Mouse (Mus musculus): ENCODE results near the gene Mbd4. TPM values are rescaled to one million over a fixed set of nuclear protein-coding genes. Genes with fewer than 3 reads are reported as not detected.

Mbd4 gene
- total and polyA plus RNA-seq, 3 experiments = 6.4 to 10.1 TPM; not detected in 1

DNA sequence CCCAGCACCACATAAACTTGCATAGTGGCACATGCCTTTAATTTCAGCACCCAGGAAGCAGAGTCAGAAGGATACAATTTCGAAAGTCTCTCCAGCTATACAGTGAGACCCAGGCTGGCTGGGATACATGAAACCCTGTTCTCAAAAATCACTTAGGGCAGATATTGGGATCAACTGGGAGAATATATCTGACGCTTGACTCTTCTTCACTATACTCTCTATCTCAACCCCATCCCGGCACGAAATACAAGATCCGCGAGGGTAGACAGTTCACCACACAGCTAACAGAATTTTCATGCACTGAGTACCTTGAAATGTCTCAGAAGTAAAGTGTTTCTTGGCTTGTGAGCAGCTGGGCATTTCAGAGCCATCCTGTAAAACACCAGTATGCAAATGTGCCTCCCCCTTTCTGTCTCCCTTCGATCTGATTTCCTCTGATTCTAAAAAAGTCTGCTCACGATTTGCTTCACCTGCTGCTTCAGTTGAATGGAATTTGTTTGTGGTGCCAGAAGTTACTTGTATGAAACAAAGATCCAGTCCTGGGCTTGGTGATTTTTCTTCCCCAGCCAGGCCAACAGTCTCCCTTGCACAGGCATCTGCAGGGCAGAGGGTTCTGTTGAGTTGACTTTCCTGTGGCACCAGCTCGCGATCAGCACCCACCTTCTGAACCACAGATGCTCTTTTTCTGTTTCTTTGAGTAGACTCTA is 4.4 kb downstream of the Mbd4 start:
- no peak overlapping the region for H3K27ac ChIP-seq (ENCODE audit: control insufficient read depth, low read depth, low read length)
- peaks cover 6 to 9% of the 10 kb centered on the region in 2 experiments for H3K4me1 ChIP-seq (ENCODE audit: control insufficient read depth in 1 of 2, insufficient read depth in 2 of 2, low read length in 2 of 2)

GRCm38 (mm10) chr6:115846640-115847411 is 6.3 kb downstream of the Mbd4 start:
- Histone ChIP-seq H3K36me3 (ENCODE audit: control insufficient read depth in 1 of 2, insufficient read depth in 2 of 2, low read length in 2 of 2) (peaks cover 3 to 24% of the 10 kb centered on the region in 2 experiments; a peak in 2 of 4 replicates), H3K4me3 (ENCODE audit: control insufficient read depth in 1 of 2, insufficient read depth in 1 of 2, low read depth in 2 of 2, low read length in 2 of 2) (no peak overlapping the region; a peak in 1 of 4 replicates), H3K9ac (ENCODE audit: control insufficient read depth, low read depth, low read length, poor library complexity, severe bottlenecking) (peak overlapping the region; percentile 27; the same call in 1 of the 2 replicates), H3K27ac (ENCODE audit: control insufficient read depth, low read depth, low read length) (peak overlapping the region; percentile 37; the same call in 1 of the 2 replicates), H3K79me2 (ENCODE audit: control insufficient read depth, insufficient read depth, low read length, poor library complexity) (peaks cover 4% of the 10 kb centered on the region), H3K9me3 (replicated peaks; ENCODE audit: insufficient read depth, low read length) (no peaks in the 10 kb centered on the region), H3K4me1 (ENCODE audit: control insufficient read depth in 1 of 2, insufficient read depth in 2 of 2, low read length in 2 of 2) (peaks cover 6% of the 10 kb centered on the region in 2 experiments), H3K27me3 (ENCODE audit: control insufficient read depth in 1 of 2, insufficient read depth in 2 of 2, low read length in 2 of 2) (no peaks in the 10 kb centered on the region)
- DNase-seq (ENCODE audit: low read depth, low spot score) = peak; percentile 86
- no peak for TF ChIP-seq CHD1 (IDR thresholded peaks at IDR 0.05; ENCODE audit: low read depth, low read length)
- TF ChIP-seq USF2 (IDR thresholded peaks at IDR 0.05; ENCODE audit: borderline replicate concordance in 1 of 2, insufficient read depth in 1 of 2, low read depth in 1 of 2, low read length in 2 of 2) = no peak
- TF ChIP-seq ZNF384 (IDR thresholded peaks at IDR 0.05; ENCODE audit: low read depth, low read length) = no peak
- no peak for TF ChIP-seq E2F4 (IDR thresholded peaks at IDR 0.05; ENCODE audit: borderline replicate concordance, low read depth, low read length)
- peak; percentile 24; a peak in 1 of 4 replicates for TF ChIP-seq EP300 (IDR thresholded peaks at IDR 0.05; ENCODE audit: low read depth in 1 of 2, low read length in 2 of 2)
- TF ChIP-seq JUND (IDR thresholded peaks at IDR 0.05; ENCODE audit: low read depth, low read length) = no peak
- 0 out of 2 replicates have a peak, but pooled peaks have one; percentile 48 for TF ChIP-seq HCFC1 (IDR thresholded peaks at IDR 0.05; ENCODE audit: low read depth, low read length)
- TF ChIP-seq SMC3 (IDR thresholded peaks at IDR 0.05; ENCODE audit: low read depth, low read length) = peak; percentile 63
- no peak for TF ChIP-seq MAFK (IDR thresholded peaks at IDR 0.05; ENCODE audit: borderline replicate concordance, low read depth, low read length)
- TF ChIP-seq GABPA (IDR thresholded peaks at IDR 0.05; ENCODE audit: low read depth, low read length) = no peak
- no peak for TF ChIP-seq POLR2AphosphoS5 (IDR thresholded peaks at IDR 0.05; ENCODE audit: borderline replicate concordance, low read depth, low read length)
- no peak for TF ChIP-seq POLR2AphosphoS2 (IDR thresholded peaks at IDR 0.05; ENCODE audit: low read length)
- TF ChIP-seq TAL1 (IDR thresholded peaks at IDR 0.05; ENCODE audit: low read length) = no peak
- TF ChIP-seq UBTF (IDR thresholded peaks at IDR 0.05; ENCODE audit: borderline replicate concordance, insufficient read depth, low read depth, low read length) = no peak
- TF ChIP-seq KAT2A (conservative IDR thresholded peaks at IDR 0.05; ENCODE audit: low read depth, low read length) = no peak
- peak; percentile 30; the same call in 1 of the 2 replicates for TF ChIP-seq ZC3H11A (IDR thresholded peaks at IDR 0.05; ENCODE audit: low read depth, low read length)
- peak; percentile 37; the same call in 1 of the 2 replicates for TF ChIP-seq MAZ (IDR thresholded peaks at IDR 0.05; ENCODE audit: low read depth, low read length)
- TF ChIP-seq RCOR1 (IDR thresholded peaks at IDR 0.05; ENCODE audit: low read depth, low read length) = no peak
- TF ChIP-seq MYB (IDR thresholded peaks at IDR 0.05; ENCODE audit: low read depth, low read length) = no peak
- TF ChIP-seq MAX (IDR thresholded peaks at IDR 0.05; ENCODE audit: low read length) = peak; percentile 57; the same call in 1 of the 2 replicates
- TF ChIP-seq CTCF (IDR thresholded peaks at IDR 0.05 in 2 of 3, conservative IDR thresholded peaks at IDR 0.05 in 1 of 3; ENCODE audit: control insufficient read depth in 1 of 3, insufficient read depth in 1 of 3, low read depth in 2 of 3, low read length in 3 of 3, poor library complexity in 1 of 3, severe bottlenecking in 1 of 3) = peak; percentile 59 to 67 (median 65)
- no peak for TF ChIP-seq CHD2 (IDR thresholded peaks at IDR 0.05; ENCODE audit: low read length)
- TF ChIP-seq ZKSCAN1 (IDR thresholded peaks at IDR 0.05; ENCODE audit: low read depth, low read length) = no peak

More for the DNA sequence above, 4.4 kb downstream of the Mbd4 start:
- peaks cover 12% of the 10 kb centered on the region for H3K79me2 ChIP-seq (ENCODE audit: control insufficient read depth, insufficient read depth, low read length, poor library complexity)
- H3K9ac ChIP-seq (ENCODE audit: control insufficient read depth, low read depth, low read length, poor library complexity, severe bottlenecking) = no peak overlapping the region
- DNase-seq (ENCODE audit: low read depth, low spot score) = no peak
- TF ChIP-seq POLR2AphosphoS5 (IDR thresholded peaks at IDR 0.05; ENCODE audit: borderline replicate concordance, low read depth, low read length) (no peak), MAX (IDR thresholded peaks at IDR 0.05; ENCODE audit: low read length) (no peak), JUND (IDR thresholded peaks at IDR 0.05; ENCODE audit: low read depth, low read length) (no peak), ETS1 (IDR thresholded peaks at IDR 0.05; ENCODE audit: low read depth, low read length) (no peak), SMC3 (IDR thresholded peaks at IDR 0.05; ENCODE audit: low read depth, low read length) (no peak), SIN3A (IDR thresholded peaks at IDR 0.05; ENCODE audit: low read length) (no peak), E2F4 (IDR thresholded peaks at IDR 0.05; ENCODE audit: borderline replicate concordance, low read depth, low read length) (no peak), MXI1 (IDR thresholded peaks at IDR 0.05; ENCODE audit: low read depth, low read length) (no peak), POLR2A (IDR thresholded peaks at IDR 0.05; ENCODE audit: control insufficient read depth in 1 of 2, insufficient read depth in 1 of 2, low read depth in 1 of 2, low read length in 2 of 2, poor library complexity in 1 of 2) (no peak), CHD1 (IDR thresholded peaks at IDR 0.05; ENCODE audit: low read depth, low read length) (no peak), ZMIZ1 (IDR thresholded peaks at IDR 0.05; ENCODE audit: low read depth, low read length) (no peak), POLR2AphosphoS2 (IDR thresholded peaks at IDR 0.05; ENCODE audit: low read length) (no peak), CHD2 (IDR thresholded peaks at IDR 0.05; ENCODE audit: low read length) (no peak), HCFC1 (IDR thresholded peaks at IDR 0.05; ENCODE audit: low read depth, low read length) (no peak)
- peaks cover 2 to 27% of the 10 kb centered on the region in 2 experiments; a peak in 2 of 4 replicates for H3K36me3 ChIP-seq (ENCODE audit: control insufficient read depth in 1 of 2, insufficient read depth in 2 of 2, low read length in 2 of 2)
- no peak overlapping the region for H3K4me3 ChIP-seq (ENCODE audit: control insufficient read depth in 1 of 2, insufficient read depth in 1 of 2, low read depth in 2 of 2, low read length in 2 of 2)
- no peaks in the 10 kb centered on the region for H3K27me3 ChIP-seq (ENCODE audit: control insufficient read depth in 1 of 2, insufficient read depth in 2 of 2, low read length in 2 of 2)
- H3K9me3 ChIP-seq (replicated peaks; ENCODE audit: insufficient read depth, low read length) = no peaks in the 10 kb centered on the region
